Mouse (Mus musculus): ENCODE measurements at regions not wholly inside any gene's neighbourhood (a gene's known extent, or its start where the extent isn't known, plus 50 kb on each side); places are given as distances from the start of the nearest gene placed in this dataset.

DNA sequence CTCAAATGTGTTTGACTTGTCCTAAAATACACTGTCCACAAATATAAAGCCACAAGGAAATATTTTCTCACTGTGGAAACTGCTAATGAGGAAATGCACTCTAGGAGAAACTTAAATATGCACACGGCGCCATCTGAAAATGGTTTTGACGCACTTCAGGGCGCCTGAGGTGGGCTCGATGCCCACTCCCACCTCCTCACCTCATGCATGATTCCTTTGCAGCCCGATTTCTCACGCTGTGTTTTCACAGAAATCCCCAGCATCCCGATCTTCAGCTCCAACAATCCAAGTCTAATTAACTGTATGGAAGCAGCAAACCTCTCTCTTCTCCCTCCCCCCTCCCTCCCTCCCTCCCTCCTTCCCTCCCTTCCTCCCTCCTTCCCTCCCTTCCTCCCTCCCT, 92.5 kb upstream of the Plcz1 start:
- TF ChIP-seq POLR2A (IDR thresholded peaks at IDR 0.05; ENCODE audit: borderline replicate concordance, low read depth, low read length) (no peak), CTCF (IDR thresholded peaks at IDR 0.05; ENCODE audit: low read depth, low read length) (no peak)

Measured in bone marrow macrophage, adult 2 months (primary cell).